ENCODE assay signal across 12 mouse cellular contexts in the genomic region with DNA sequence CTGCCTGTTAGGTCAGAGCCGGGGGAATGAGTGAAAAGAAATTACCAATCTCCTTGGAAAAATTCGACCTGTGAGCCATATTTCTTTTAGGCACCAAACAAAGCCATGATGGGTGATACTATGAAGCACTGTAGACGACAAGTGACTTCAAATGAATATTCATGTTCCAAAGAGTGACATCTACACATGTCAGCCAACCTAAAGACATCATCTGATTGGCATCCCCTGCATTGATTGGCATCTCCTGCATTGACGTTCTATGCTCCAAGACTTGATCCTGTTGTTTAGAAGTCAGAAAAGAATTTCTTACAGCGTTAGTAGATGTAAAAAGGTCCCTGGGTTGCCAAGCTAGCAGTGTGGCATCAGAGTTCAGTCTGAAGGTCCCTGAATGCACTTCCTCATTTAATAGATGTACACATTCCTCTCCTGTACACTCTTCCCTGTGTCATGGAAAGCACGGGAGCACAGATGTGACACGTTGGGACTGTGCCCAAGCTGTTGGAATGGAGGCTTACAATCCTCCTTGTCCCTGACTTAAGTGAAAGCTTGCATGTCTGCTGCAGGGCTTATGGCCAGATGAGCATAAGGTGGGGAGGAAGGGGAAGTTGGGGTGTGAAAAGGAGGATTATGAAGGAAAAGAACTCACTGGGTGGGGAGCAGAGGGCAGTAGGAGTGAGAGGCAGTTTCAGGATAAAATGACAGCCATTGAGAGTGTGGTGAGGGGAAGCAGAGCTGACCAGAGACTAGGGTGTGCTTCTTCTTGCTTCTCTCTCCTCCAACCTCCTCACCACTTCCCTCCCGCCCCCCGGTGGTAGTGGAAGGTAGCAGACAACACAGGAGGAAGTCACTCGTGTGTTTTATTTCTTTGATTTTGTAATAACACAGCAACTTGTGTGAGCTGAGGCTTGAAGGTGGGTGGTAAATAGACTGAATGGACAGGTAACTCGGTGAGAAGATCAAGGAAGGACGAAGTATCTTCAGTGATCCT.
DNase-seq lines count a peak whose midpoint lies in the region; ATAC-seq and TF ChIP-seq lines count a peak whose summit lies in the region.
"Had no signal": no experiment of that assay in that cellular context is flagged by ENCODE, and none has a peak within 500 bp of the region (broad histone marks: within the 10 kb centered on the region; RNA-seq: fewer than 3 reads in every experiment).

No protein-coding gene starts in this region.

- intact Hi-C loops in gastrocnemius, adult 2 months (cut with DNase I): loop anchor here (5.0 kb wide), 1 partner anchor 183 kb away; no protein-coding TSS in a partner anchor

- H3K4me2 ChIP-seq in hindbrain, embryonic 14.5 days (replicated peaks): no peak overlapping the region
- H3K4me2 ChIP-seq: limb, embryonic 13.5 days had no signal

- H3K27ac ChIP-seq in kidney, adult 2 months (ENCODE audit: insufficient read depth, low read depth, low read length): no peak overlapping the region
- peak overlapping the region; percentile 17; the same call in 1 of the 2 replicates for H3K27ac ChIP-seq in hindbrain, embryonic 14.5 days
- H3K27ac ChIP-seq in gastrocnemius, adult 2 months: no peak overlapping the region
- H3K27ac ChIP-seq: limb, embryonic 13.5 days; midbrain, embryonic 10.5 days had no signal

- H3K4me3 ChIP-seq in kidney, adult 2 months (ENCODE audit: insufficient read depth, low read depth, low read length): no peak overlapping the region
- H3K4me3 ChIP-seq in hindbrain, embryonic 14.5 days (replicated peaks; ENCODE audit: low read length): no peak overlapping the region
- H3K4me3 ChIP-seq in gastrocnemius, adult 2 months: no peak overlapping the region
- H3K4me3 ChIP-seq: limb, embryonic 13.5 days; midbrain, embryonic 10.5 days had no signal

- no peak for ATAC-seq in hindbrain, embryonic 14.5 days (ENCODE audit: low FRiP score)

- no peaks in the 10 kb centered on the region for H3K9me3 ChIP-seq in hindbrain, embryonic 14.5 days (ENCODE audit: control insufficient read depth, low read length)
- H3K9me3 ChIP-seq: limb, embryonic 13.5 days; midbrain, embryonic 10.5 days had no signal

- no peaks in the 10 kb centered on the region; the same call in 1 of the 2 replicates for H3K27me3 ChIP-seq in kidney, adult 2 months (replicated peaks; ENCODE audit: control insufficient read depth, insufficient read depth, low read length)
- no peaks in the 10 kb centered on the region for H3K27me3 ChIP-seq in hindbrain, embryonic 14.5 days (ENCODE audit: control insufficient read depth, insufficient read depth, low read length)
- H3K27me3 ChIP-seq: limb, embryonic 13.5 days had no signal

- 74% methylated on average over 12 of the region's 12 CpGs for WGBS in kidney, adult 2 months
- 63% methylated on average over 12 of the region's 12 CpGs for WGBS in hindbrain, embryonic 14.5 days

- no peaks in the 10 kb centered on the region for H3K4me1 ChIP-seq in kidney, adult 2 months (ENCODE audit: control insufficient read depth, insufficient read depth, low read length)
- no peaks in the 10 kb centered on the region for H3K4me1 ChIP-seq in hindbrain, embryonic 14.5 days (replicated peaks; ENCODE audit: control insufficient read depth, insufficient read depth, low read length)
- H3K4me1 ChIP-seq: limb, embryonic 13.5 days; midbrain, embryonic 10.5 days had no signal

- no peak for DNase-seq in kidney, adult 2 months
- DNase-seq in kidney, adult 8-10 months: no peak
- DNase-seq in 3T3-L1 (ENCODE audit: low read depth, low spot score) (peak; percentile 17), ES-CJ7 (ENCODE audit: low read depth, low spot score) (peak; percentile 8)
- DNase-seq in hindbrain, embryonic 14.5 days (ENCODE audit: low spot score): no peak
- DNase-seq in gastrocnemius, adult 2 months: no peak
- DNase-seq in urinary bladder, adult 2 months (ENCODE audit: low spot score): no peak
- DNase-seq: gastrocnemius, postnatal 25 days; kidney, adult 9 months; thymus, adult 18-20 months had no signal

- no peak overlapping the region for H3K9ac ChIP-seq in hindbrain, embryonic 14.5 days
- H3K9ac ChIP-seq: limb, embryonic 13.5 days had no signal

- TF ChIP-seq CTCF in kidney, adult 2 months (conservative IDR thresholded peaks at IDR 0.05; ENCODE audit: insufficient read depth, insufficient read length, low read depth, low read length): 0 out of 2 replicates have a peak, but pooled peaks have one; percentile 15
- TF ChIP-seq CTCF in gastrocnemius, adult 2 months (IDR thresholded peaks at IDR 0.05): no peak

- H3K36me3 ChIP-seq in kidney, adult 2 months (ENCODE audit: control insufficient read depth, insufficient read depth, low read length): no peaks in the 10 kb centered on the region
- peaks cover 35% of the 10 kb centered on the region for H3K36me3 ChIP-seq in hindbrain, embryonic 14.5 days (replicated peaks; ENCODE audit: control insufficient read depth, insufficient read depth)
- H3K36me3 ChIP-seq: limb, embryonic 13.5 days; midbrain, embryonic 10.5 days had no signal

- TF ChIP-seq POLR2A in kidney, adult 2 months (IDR thresholded peaks at IDR 0.05; ENCODE audit: low read depth, low read length): no peak

Comparison
In these comparisons a context has a peak if more than half of its experiments do, and no peak if none do; other contexts are left out.
1. DNase-seq: peak in 3T3-L1 (single experiment) and ES-CJ7 (single experiment); none in kidney, adult 2 months (single experiment), kidney, adult 8-10 months (0 of 2), hindbrain, embryonic 14.5 days (single experiment), gastrocnemius, adult 2 months (single experiment) and urinary bladder, adult 2 months (single experiment).